Mouse (Mus musculus) kidney, adult 11 months (tissue): ENCODE measurements around the gene E130309D02Rik.
A peak's percentile ranks its signal among the peaks of the same experiment; 100 is the strongest.

Experiments
- DNase-seq: peaks from one replicate; pipeline ENCODE4 v3.0.0; 2022

E130309D02Rik gene

DNA sequence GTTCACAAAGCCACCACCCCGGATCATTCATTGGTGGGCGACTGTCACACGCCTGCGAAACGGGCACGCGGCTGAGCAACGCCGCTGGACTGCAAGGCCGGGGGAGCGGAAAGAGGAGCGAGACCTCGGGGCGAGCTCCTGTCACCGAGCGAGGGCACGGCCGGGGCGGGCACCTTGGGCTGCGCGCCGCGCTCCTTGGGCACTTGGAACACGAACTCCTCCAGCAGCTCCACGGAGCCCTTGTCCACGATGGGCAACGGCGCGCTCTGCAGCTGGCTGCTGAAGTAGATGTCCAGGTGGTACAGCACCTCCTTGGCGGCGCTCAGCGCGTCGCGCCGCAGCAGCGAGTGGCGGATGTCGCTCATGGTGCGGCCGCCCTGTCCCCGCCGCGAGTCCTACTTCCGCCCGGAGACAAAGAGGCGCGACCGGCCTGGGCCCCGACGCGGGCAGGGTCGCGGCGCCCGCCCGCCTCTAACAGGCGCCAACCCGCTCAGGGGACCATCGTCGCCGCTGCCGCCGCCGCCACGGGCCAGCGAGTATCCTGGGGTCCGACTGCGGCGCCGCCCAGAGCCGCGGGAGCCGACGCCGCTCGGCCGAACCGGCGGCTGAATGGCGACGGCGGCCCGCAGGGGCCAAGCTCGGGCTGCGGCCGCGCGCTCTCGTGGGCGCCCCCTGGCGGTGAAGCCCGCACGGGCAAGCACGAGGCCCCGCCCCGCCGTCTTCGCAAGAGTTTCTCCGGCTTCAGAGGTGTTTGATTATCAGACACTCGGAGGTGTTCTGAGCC lies at the start of gene E130309D02Rik:
TSS of gene E130309D02Rik (minus strand) at position 631 of the 784 bp plus-strand sequence.
- DNase-seq = peak; percentile 81

DNA sequence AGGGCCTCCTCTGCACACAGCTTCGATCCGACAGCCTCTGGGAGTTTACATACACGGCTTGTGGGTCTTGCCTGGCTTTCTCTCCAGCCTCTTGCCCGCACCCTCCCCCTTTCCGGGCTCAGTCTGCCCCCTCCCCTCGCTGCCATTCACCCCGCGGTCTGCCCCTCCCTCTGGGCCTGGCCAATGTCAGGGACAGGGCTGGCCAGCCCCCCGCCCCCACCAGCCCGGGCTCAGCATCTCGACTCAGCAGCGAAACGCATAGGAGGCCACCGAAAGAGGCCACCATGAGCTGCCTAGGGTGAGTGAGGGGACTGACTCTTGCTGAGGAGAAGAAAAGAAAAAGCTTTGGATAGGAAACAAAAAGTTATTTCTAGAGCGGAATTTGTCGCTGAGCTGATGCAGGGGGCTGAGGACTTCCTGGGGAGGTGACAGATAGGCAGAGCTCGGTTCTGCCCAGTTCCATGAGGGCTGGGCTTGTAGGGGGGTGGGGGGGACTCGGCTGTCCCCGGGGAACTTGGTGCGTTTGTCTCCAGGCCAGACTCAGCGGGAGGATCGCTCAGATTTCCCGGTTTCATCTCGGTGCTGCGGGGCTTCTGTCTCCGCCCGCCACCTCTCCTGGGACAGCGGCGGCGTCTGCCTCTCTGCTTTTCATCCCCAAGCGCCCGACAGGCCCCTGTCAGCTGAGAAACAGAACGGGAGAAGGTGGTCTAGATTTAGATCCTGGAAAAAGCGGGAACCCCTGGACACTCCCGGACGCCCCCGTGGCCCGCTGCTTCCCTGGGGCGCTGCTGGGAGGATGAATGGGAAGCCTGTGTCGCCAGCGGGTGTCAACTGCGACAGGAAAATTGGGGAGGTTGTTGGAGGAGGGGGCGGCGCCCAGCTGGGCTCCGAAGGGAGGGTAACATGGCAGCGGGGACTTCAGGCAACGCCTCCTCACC lies 48.8 kb upstream of the E130309D02Rik start:
- DNase-seq = no peak

- no peak for DNase-seq
Measured at GRCm38 (mm10) chr5:143361428-143361827, 46.3 kb upstream of the E130309D02Rik start.

DNA sequence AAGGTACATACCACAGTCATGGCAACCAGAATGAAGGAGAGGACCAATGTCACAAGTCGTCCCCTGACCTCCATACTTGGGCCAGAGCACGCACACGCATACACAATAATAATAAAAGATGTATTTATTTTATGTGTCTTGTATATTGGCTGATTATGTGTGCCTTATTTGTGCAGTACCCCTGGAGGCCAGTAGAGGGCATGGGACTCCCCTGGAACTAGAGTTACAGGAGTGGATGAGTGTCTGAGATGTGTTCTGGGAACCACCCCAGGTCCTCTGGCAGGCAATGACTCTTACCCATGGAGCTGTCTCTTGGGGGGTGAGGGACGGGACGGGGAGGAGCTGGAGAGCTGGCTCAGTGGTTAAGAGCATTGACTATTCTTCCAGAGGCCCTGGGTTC lies 44.8 kb upstream of the E130309D02Rik start:
- DNase-seq = no peak

DNA sequence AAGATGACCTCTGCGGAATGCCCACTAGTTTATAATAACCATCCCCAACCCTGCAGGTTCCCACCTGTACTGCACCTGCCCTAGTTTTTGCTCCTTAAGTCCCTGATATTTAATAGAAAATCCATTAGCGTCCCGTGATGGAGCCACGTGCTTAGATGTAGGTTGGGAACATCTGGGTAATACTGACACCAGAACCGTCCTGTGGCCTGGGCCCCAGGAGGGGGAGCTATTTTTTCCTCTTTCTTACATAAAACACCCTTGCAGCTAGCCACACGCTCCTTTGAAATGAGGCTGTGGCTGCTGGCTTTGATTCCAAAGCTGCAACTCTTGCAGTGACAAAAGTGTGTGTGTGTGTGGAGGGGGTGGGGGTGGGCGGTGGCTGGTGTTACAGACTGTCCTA lies 44.1 kb upstream of the E130309D02Rik start:
- DNase-seq = no peak

GRCm38 (mm10) chr5:143357564-143357963 lies 42.4 kb upstream of the E130309D02Rik start:
- DNase-seq = no peak

DNA sequence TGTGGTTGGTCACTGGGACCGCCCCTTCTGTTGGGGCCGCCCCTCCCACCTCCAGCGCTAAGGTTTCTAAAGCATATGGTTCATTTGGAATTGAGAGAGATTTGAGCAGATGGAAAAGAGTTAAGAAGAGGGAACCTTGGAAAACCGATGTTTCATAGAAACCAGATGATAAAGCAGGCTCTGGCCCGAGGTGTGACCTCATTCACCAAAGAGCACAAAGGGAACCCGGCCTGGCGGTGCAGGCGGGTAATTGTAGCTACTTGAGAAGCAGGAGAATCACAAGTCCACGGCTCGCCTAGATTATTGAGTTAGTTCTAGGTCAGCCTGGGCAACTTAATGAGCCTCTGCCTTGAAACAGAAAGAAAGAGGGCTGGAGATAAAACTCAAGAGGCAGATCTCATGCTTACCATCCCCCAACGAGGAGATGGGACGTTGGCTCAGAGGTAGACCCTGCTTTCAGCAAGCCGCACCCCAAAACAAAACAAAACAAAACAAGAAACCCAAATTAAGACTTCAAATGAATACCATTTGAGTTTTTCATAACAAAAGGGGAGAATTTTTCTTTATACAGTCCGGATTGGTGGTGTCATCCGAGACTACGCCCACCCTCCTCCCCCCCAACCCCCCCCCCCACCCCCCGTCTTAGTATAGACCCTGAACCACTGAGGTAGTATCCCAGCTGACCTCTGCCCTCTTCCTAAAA lies 41.7 kb upstream of the E130309D02Rik start, which contains the start of gene Grid2ip:
TSS of gene Grid2ip (plus strand) at position 653 of the 703 bp plus-strand sequence.
- no peak for DNase-seq

GRCm38 (mm10) chr5:143356017-143356416 lies 40.9 kb upstream of the E130309D02Rik start:
- no peak for DNase-seq

- peak; percentile 66 for DNase-seq
Measured at GRCm38 (mm10) chr5:143346367-143346766, 31.2 kb upstream of the E130309D02Rik start.

- DNase-seq = no peak
Measured at GRCm38 (mm10) chr5:143339603-143340002, 24.4 kb upstream of the E130309D02Rik start.

DNA sequence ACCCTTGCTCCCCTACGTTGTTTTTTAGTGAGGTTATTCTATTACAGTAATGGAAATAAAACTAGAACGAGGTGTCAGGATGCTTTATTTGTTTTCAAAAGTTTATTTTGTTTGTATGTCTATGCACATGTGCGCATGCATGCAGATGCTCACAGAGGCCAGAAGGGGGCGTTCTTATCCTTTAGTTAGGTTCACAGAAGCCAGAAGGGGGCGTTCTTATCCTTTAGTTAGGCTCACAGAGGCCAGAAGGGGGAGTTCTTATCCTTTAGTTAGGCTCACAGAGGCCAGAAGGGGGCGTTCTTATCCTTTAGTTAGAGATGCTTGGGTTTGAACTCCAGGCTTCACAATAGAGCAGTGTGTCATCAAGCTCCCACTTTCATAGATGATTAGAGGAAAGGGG lies 21.4 kb upstream of the E130309D02Rik start:
- no peak for DNase-seq

GRCm38 (mm10) chr5:143335089-143335460 lies 19.9 kb upstream of the E130309D02Rik start:
- no peak for DNase-seq

- no peak for DNase-seq
Measured at GRCm38 (mm10) chr5:143334418-143335088, 19.4 kb upstream of the E130309D02Rik start.

- peak; percentile 45 for DNase-seq
Measured at GRCm38 (mm10) chr5:143333872-143334271, 18.7 kb upstream of the E130309D02Rik start.

DNA sequence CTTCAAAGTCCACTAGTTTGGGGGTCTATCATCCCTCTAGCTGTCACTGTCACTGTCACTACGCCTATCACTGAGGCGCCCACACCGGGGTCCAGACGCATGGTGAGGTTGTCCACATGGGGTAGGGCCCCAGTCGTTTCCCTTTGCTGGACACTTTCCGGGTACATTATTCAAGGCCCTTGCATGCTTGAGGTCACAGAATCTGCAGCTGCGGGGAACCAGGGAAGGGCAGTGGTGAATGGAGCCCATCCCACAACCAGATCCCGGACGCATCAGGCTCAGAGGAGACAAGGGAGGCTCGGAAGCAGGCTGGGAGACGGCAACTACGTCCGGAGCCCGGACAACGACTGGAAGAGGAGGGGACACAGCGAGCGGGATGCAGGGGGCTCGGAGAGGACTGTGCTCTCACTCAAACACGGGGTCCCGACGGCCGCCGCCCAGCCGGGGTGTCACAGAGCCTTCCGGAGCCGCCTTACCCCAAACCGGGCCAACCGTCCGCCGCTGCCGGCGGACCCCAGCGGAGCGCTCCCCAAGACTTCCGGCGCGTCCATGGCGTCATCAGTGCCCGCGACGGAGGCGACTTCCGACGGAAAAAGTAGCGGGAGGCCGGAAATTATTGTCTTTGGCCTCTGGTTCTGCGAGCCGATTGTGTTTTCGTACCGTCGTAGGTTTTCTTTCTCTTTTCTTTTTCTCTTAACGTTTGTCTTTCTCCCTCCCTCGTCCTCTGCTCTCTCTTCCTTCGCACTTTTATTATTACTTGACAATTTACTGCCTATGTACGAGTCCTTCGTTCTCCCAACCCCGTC lies 13.7 kb upstream of the E130309D02Rik start, which contains the start of gene Zdhhc4:
TSS of gene Zdhhc4 (minus strand) at position 567 of the 806 bp plus-strand sequence.
- peak; percentile 75 for DNase-seq

- peak; percentile 60 for DNase-seq
Measured at GRCm38 (mm10) chr5:143317288-143317610, 2.1 kb upstream of the E130309D02Rik start.

GRCm38 (mm10) chr5:143316605-143317287 lies 1.6 kb upstream of the E130309D02Rik start:
- DNase-seq = no peak

DNA sequence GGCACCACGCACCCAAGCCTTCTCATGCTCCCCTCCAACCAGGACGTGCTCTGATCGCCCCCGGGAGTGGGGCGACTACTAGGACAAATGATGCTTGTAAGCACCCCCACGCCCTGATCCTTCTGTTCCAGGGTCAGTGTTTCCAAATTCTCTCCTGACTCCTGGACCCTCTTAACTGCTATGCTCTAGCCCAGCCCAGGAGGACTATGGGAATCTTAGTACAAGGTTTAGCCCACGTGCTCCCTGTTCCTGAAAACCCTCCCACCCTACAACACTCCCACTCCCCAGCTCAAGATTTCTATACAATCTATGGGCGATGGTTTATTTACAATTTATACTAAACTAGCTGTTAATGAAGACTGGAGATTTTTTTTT lies 341 bp upstream of the E130309D02Rik start:
- no peak for DNase-seq

GRCm38 (mm10) chr5:143314183-143314729 lies 904 bp downstream of the E130309D02Rik start:
- DNase-seq = no peak

DNA sequence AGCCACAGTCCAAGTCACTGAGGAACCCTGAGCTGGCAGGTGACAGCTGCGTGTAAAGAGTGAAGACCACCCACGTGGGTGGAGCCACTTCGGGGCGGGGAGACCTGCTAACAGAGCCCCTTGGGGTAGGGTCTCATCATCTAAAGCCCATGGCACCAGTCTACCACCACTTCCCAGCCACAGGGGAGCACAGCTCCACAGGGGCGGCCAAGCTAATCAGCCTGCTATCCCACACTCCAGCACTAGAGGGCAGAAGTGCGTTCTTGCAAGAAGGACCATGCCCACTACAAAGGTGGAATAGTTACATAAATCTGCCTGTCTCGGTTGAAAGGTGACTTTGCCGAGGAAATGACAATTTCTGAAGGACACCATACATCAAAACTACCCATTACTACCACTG lies 3.3 kb downstream of the E130309D02Rik start:
- peak; percentile 80 for DNase-seq

GRCm38 (mm10) chr5:143309916-143310315 lies 5.2 kb downstream of the E130309D02Rik start:
- DNase-seq = no peak
